Mouse (Mus musculus): ENCODE measurements around the gene Cdyl. TPM values are rescaled to one million over a fixed set of nuclear protein-coding genes. Genes with fewer than 3 reads are reported as not detected.

Cdyl gene
- polyA plus RNA-seq, 1 experiment, result 10.9 TPM

- no peak overlapping the region for H3K4me3 ChIP-seq
- H3K27me3 ChIP-seq (ENCODE audit: control insufficient read depth, insufficient read depth, insufficient read length), result no peaks in the 10 kb centered on the region
- H3K79me2 ChIP-seq (ENCODE audit: control insufficient read depth, insufficient read depth), result no peaks in the 10 kb centered on the region
- no peak overlapping the region for H3K4me2 ChIP-seq (ENCODE audit: low read depth)
- no peaks in the 10 kb centered on the region for H3K36me3 ChIP-seq (ENCODE audit: control insufficient read depth, insufficient read depth)
- H3ac ChIP-seq (ENCODE audit: control insufficient read depth, insufficient read length), result no peak overlapping the region
- TF ChIP-seq SRF (IDR thresholded peaks at IDR 0.05; ENCODE audit: control insufficient read depth, insufficient read length, low read depth) (no peak), POLR2AphosphoS2 (IDR thresholded peaks at IDR 0.05; ENCODE audit: insufficient read length, low read depth) (no peak), POLR2A (IDR thresholded peaks at IDR 0.05; ENCODE audit: insufficient read length, low read depth) (no peak)
Observed at GRCm38 (mm10) chr13:35647132-35647823, 12.4 kb upstream of the Cdyl start.

- no peaks in the 10 kb centered on the region for H3K27me3 ChIP-seq (ENCODE audit: control insufficient read depth, insufficient read depth, insufficient read length)
- no peak overlapping the region for H3ac ChIP-seq (ENCODE audit: control insufficient read depth, insufficient read length)
- H3K36me3 ChIP-seq (ENCODE audit: control insufficient read depth, insufficient read depth), result no peaks in the 10 kb centered on the region
- no peak overlapping the region for H3K4me2 ChIP-seq (ENCODE audit: low read depth)
- no peak overlapping the region for H3K4me3 ChIP-seq
- no peaks in the 10 kb centered on the region for H3K79me2 ChIP-seq (ENCODE audit: control insufficient read depth, insufficient read depth)
- TF ChIP-seq CEBPB (IDR thresholded peaks at IDR 0.05; ENCODE audit: insufficient read depth, poor library complexity, severe bottlenecking), result no peak
- no peak for TF ChIP-seq SRF (IDR thresholded peaks at IDR 0.05; ENCODE audit: control insufficient read depth, insufficient read length, low read depth)
- TF ChIP-seq REST (IDR thresholded peaks at IDR 0.05; ENCODE audit: insufficient read depth, insufficient read length), result no peak
- TF ChIP-seq TCF3 (IDR thresholded peaks at IDR 0.05; ENCODE audit: insufficient read length, low read depth), result no peak
- no peak for TF ChIP-seq MAX (IDR thresholded peaks at IDR 0.05; ENCODE audit: low read depth)
- no peak for TF ChIP-seq POLR2AphosphoS2 (IDR thresholded peaks at IDR 0.05; ENCODE audit: insufficient read length, low read depth)
- no peak for TF ChIP-seq USF1 (IDR thresholded peaks at IDR 0.05; ENCODE audit: low read depth)
Observed at GRCm38 (mm10) chr13:35650284-35650872, 9.3 kb upstream of the Cdyl start.

GRCm38 (mm10) chr13:35652851-35653250 is 6.8 kb upstream of the Cdyl start:
- Histone ChIP-seq H3ac (ENCODE audit: control insufficient read depth, insufficient read length) (no peak overlapping the region), H3K79me2 (ENCODE audit: control insufficient read depth, insufficient read depth) (no peaks in the 10 kb centered on the region), H3K4me3 (no peak overlapping the region), H3K27me3 (ENCODE audit: control insufficient read depth, insufficient read depth, insufficient read length) (no peaks in the 10 kb centered on the region), H3K36me3 (ENCODE audit: control insufficient read depth, insufficient read depth) (no peaks in the 10 kb centered on the region), H3K4me2 (ENCODE audit: low read depth) (no peak overlapping the region)
- TF ChIP-seq SRF (IDR thresholded peaks at IDR 0.05; ENCODE audit: control insufficient read depth, insufficient read length, low read depth), result no peak
- TF ChIP-seq USF1 (IDR thresholded peaks at IDR 0.05; ENCODE audit: low read depth), result no peak
- TF ChIP-seq MYOG (IDR thresholded peaks at IDR 0.05; ENCODE audit: control insufficient read depth in 1 of 3, insufficient read depth in 1 of 3, insufficient read length in 2 of 3, low read depth in 2 of 3), result no peak
- no peak for TF ChIP-seq MAX (IDR thresholded peaks at IDR 0.05; ENCODE audit: low read depth)
- no peak for TF ChIP-seq MYOD1 (IDR thresholded peaks at IDR 0.05; ENCODE audit: control insufficient read depth in 1 of 3, insufficient read length in 2 of 3, low read depth in 2 of 3)
- TF ChIP-seq REST (IDR thresholded peaks at IDR 0.05; ENCODE audit: insufficient read depth, insufficient read length), result no peak
- TF ChIP-seq E2F4 (IDR thresholded peaks at IDR 0.05; ENCODE audit: insufficient read depth), result no peak
- no peak for TF ChIP-seq POLR2AphosphoS2 (IDR thresholded peaks at IDR 0.05; ENCODE audit: insufficient read length, low read depth)
- no peak for TF ChIP-seq TCF3 (IDR thresholded peaks at IDR 0.05; ENCODE audit: insufficient read length, low read depth)
- no peak for TF ChIP-seq CEBPB (IDR thresholded peaks at IDR 0.05; ENCODE audit: insufficient read depth, poor library complexity, severe bottlenecking)
- TF ChIP-seq POLR2A (IDR thresholded peaks at IDR 0.05; ENCODE audit: insufficient read length, low read depth), result no peak
- no peak for TF ChIP-seq TCF12 (IDR thresholded peaks at IDR 0.05; ENCODE audit: insufficient read depth, poor library complexity, severe bottlenecking)

- Histone ChIP-seq H3K79me2 (ENCODE audit: control insufficient read depth, insufficient read depth) (no peaks in the 10 kb centered on the region), H3K36me3 (ENCODE audit: control insufficient read depth, insufficient read depth) (no peaks in the 10 kb centered on the region), H3K27me3 (ENCODE audit: control insufficient read depth, insufficient read depth, insufficient read length) (no peaks in the 10 kb centered on the region), H3ac (ENCODE audit: control insufficient read depth, insufficient read length) (no peak overlapping the region), H3K4me3 (no peak overlapping the region), H3K4me2 (ENCODE audit: low read depth) (no peak overlapping the region)
- TF ChIP-seq MYOG (IDR thresholded peaks at IDR 0.05; ENCODE audit: control insufficient read depth in 1 of 3, insufficient read depth in 1 of 3, insufficient read length in 2 of 3, low read depth in 2 of 3) (no peak), TCF3 (IDR thresholded peaks at IDR 0.05; ENCODE audit: insufficient read length, low read depth) (no peak), TCF12 (IDR thresholded peaks at IDR 0.05; ENCODE audit: insufficient read depth, poor library complexity, severe bottlenecking) (no peak), SRF (IDR thresholded peaks at IDR 0.05; ENCODE audit: control insufficient read depth, insufficient read length, low read depth) (no peak), REST (IDR thresholded peaks at IDR 0.05; ENCODE audit: insufficient read depth, insufficient read length) (no peak)
Observed at GRCm38 (mm10) chr13:35656853-35657252, 2.8 kb upstream of the Cdyl start.

GRCm38 (mm10) chr13:35665456-35665855 is 5.8 kb downstream of the Cdyl start:
- Histone ChIP-seq H3K27me3 (ENCODE audit: control insufficient read depth, insufficient read depth, insufficient read length) (no peaks in the 10 kb centered on the region), H3K4me2 (ENCODE audit: low read depth) (no peak overlapping the region), H3ac (ENCODE audit: control insufficient read depth, insufficient read length) (no peak overlapping the region), H3K36me3 (ENCODE audit: control insufficient read depth, insufficient read depth) (no peaks in the 10 kb centered on the region), H3K4me3 (no peak overlapping the region), H3K79me2 (ENCODE audit: control insufficient read depth, insufficient read depth) (no peaks in the 10 kb centered on the region)
- no peak for TF ChIP-seq MYOG (IDR thresholded peaks at IDR 0.05; ENCODE audit: control insufficient read depth in 1 of 3, insufficient read depth in 1 of 3, insufficient read length in 2 of 3, low read depth in 2 of 3)
- TF ChIP-seq USF1 (IDR thresholded peaks at IDR 0.05; ENCODE audit: low read depth), result no peak
- TF ChIP-seq CEBPB (IDR thresholded peaks at IDR 0.05; ENCODE audit: insufficient read depth, poor library complexity, severe bottlenecking), result no peak
- TF ChIP-seq MYOD1 (IDR thresholded peaks at IDR 0.05; ENCODE audit: control insufficient read depth in 1 of 3, insufficient read length in 2 of 3, low read depth in 2 of 3), result no peak
- no peak for TF ChIP-seq REST (IDR thresholded peaks at IDR 0.05; ENCODE audit: insufficient read depth, insufficient read length)
- no peak for TF ChIP-seq E2F4 (IDR thresholded peaks at IDR 0.05; ENCODE audit: insufficient read depth)
- no peak for TF ChIP-seq TCF3 (IDR thresholded peaks at IDR 0.05; ENCODE audit: insufficient read length, low read depth)
- TF ChIP-seq MAX (IDR thresholded peaks at IDR 0.05; ENCODE audit: low read depth), result no peak
- TF ChIP-seq SRF (IDR thresholded peaks at IDR 0.05; ENCODE audit: control insufficient read depth, insufficient read length, low read depth), result no peak
- no peak for TF ChIP-seq POLR2AphosphoS2 (IDR thresholded peaks at IDR 0.05; ENCODE audit: insufficient read length, low read depth)
- no peak for TF ChIP-seq TCF12 (IDR thresholded peaks at IDR 0.05; ENCODE audit: insufficient read depth, poor library complexity, severe bottlenecking)
- no peak for TF ChIP-seq POLR2A (IDR thresholded peaks at IDR 0.05; ENCODE audit: insufficient read length, low read depth)
